Mouse (Mus musculus): Measurements from ENCODE around the gene Atp6v1g3. TPM values are rescaled to one million over a fixed set of nuclear protein-coding genes. Genes with fewer than 3 reads are reported as not detected.

The Atp6v1g3 gene
- total RNA-seq, 2 experiments from 2014 or later, result not detected

DNA sequence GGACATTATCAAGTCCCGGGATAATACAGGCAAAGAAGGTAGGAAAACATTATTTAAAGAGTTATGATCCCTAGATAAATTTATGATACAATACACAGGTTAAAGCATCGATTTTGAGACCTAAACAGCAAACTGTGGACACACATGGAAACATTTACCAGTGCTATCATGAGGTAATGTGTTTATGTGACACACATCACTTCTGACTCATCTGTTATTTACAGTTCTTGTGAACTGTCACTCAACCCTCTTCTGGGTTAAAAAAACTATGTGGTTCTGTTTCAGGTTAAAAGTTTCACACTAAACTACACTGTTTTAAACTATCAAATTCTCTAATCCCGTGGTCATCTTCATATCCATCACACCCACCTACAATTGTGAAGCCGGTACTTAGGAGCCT lies 14.8 kb upstream of the Atp6v1g3 start:
- no peak overlapping the region for H3K27ac ChIP-seq
- no peak for TF ChIP-seq CTCF (IDR thresholded peaks at IDR 0.05)
- no peak for DNase-seq (ENCODE audit: extremely low spot score in 1 of 2, low spot score in 2 of 2)

DNA sequence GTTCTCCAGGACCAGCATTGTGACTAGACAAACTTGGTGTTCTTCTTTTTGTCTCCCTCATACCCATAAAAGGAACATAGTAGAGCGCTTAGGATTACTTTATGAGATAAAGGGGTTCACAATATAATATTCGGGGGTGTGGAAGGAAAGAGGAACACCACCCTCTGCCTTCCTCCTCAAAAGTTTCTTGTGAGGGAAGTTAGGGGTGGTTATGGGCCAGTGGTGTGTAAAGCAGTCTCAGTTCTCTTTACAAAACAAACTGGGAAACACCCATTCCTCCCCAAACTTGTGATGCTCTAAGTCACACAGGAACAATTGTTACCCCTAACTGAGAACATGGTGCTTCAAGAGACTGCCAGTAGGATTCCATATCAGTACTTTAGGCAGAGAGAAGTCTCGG lies 12.0 kb upstream of the Atp6v1g3 start:
- intact Hi-C loops (cut with DNase I), result no loop called here
- TF ChIP-seq CTCF (IDR thresholded peaks at IDR 0.05), result no peak
- no peak overlapping the region for H3K27ac ChIP-seq
- DNase-seq (ENCODE audit: extremely low spot score in 1 of 2, low spot score in 2 of 2), result no peak
- H3K4me3 ChIP-seq, result no peak overlapping the region

More for the DNA sequence above, 14.8 kb upstream of the Atp6v1g3 start:
- intact Hi-C loops (cut with DNase I), result no loop called here
- H3K4me3 ChIP-seq, result no peak overlapping the region

DNA sequence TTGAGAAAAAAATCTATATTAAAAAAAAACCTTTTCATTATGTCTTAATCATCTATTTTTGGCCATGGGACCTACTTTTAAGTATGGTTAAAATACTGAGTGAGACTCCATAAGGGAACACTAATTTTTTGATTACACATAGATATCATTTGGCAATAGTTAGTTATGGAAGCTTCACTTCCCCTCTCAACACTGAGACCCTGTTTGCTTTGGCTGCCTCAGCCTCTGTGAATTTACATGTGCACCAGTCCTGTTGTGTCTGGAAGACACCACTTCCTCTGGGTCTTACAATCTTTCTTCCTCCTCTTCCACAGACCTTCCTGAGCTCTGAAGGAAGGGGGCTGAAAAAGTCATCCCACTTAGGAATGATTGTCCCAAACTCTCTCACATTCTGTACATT lies 11.1 kb upstream of the Atp6v1g3 start:
- intact Hi-C loops (cut with DNase I), result no loop called here
- no peak overlapping the region for H3K4me3 ChIP-seq
- no peak for TF ChIP-seq CTCF (IDR thresholded peaks at IDR 0.05)
- DNase-seq (ENCODE audit: extremely low spot score in 1 of 2, low spot score in 2 of 2), result no peak
- no peak overlapping the region for H3K27ac ChIP-seq

DNA sequence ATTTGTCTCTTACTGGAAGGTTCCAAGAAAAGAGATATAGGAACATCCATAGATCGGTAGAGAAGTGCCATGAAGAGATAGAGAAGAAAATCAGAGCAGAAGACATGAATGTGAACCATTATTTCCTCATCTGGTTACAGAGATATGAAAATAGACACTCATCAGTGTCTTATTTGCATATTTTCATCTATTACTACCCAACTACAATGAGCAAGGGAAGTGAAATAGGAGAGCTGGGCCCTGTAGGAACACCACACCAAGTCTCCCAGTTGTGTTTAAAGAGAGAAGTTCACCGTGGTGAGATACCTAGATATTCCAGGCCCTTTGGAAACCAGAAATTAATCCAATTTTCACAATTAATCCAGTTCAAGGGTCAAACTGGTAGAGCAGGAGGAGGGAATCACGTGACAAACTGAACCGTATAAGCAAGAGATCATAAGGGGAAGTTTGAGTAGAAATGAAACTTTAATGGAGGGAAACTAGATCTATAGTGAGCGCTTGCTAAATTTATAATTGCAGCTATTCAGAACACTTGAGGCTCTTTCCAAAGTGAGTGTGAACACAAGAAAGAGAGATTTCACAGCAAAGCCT lies 6.0 kb upstream of the Atp6v1g3 start:
- no peak overlapping the region for H3K27ac ChIP-seq
- DNase-seq (ENCODE audit: extremely low spot score in 1 of 2, low spot score in 2 of 2), result no peak
- intact Hi-C loops (cut with DNase I), result no loop called here
- no peak for TF ChIP-seq CTCF (IDR thresholded peaks at IDR 0.05)
- no peak overlapping the region for H3K4me3 ChIP-seq

GRCm38 (mm10) chr1:138274930-138275329 lies 1.4 kb downstream of the Atp6v1g3 start:
- Histone ChIP-seq H3K4me3 (no peak overlapping the region), H3K27ac (no peak overlapping the region)
- TF ChIP-seq CTCF (IDR thresholded peaks at IDR 0.05), result no peak
- no peak for DNase-seq (ENCODE audit: extremely low spot score in 1 of 2, low spot score in 2 of 2)
- intact Hi-C loops (cut with DNase I), result no loop called here

DNA sequence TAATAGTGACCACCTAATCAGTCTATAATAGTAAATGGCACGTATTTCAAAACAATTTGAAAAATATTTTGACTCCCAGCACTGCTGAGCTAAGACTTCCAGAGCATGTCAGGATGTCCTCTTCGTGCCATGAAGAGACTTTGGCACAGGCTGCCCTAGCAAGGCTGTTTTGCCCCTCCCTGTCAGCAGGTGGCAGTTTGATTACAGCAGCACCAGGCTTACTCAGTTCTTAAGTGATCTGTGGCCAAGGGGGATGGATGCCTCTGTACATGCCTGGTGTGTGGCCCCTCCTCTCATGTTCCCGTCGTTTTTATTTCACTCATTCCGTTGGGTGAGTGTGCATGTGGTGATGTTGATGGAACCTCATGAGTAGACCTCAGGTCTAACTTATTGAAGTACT lies 2.3 kb downstream of the Atp6v1g3 start:
- Histone ChIP-seq H3K27ac (no peak overlapping the region), H3K4me3 (no peak overlapping the region)
- intact Hi-C loops (cut with DNase I), result no loop called here
- TF ChIP-seq CTCF (IDR thresholded peaks at IDR 0.05), result no peak; the same call in 1 of the 2 replicates
- no peak for DNase-seq (ENCODE audit: extremely low spot score in 1 of 2, low spot score in 2 of 2)

- no peak for DNase-seq (ENCODE audit: extremely low spot score in 1 of 2, low spot score in 2 of 2)
- no peak overlapping the region for H3K27ac ChIP-seq
- H3K4me3 ChIP-seq, result no peak overlapping the region
- TF ChIP-seq CTCF (IDR thresholded peaks at IDR 0.05), result no peak
- intact Hi-C loops (cut with DNase I), result no loop called here
These were observed 7.6 kb downstream of the Atp6v1g3 start for GRCm38 (mm10) chr1:138281139-138281538.

GRCm38 (mm10) chr1:138282413-138283141 lies 9.0 kb downstream of the Atp6v1g3 start:
- no peak for DNase-seq (ENCODE audit: extremely low spot score in 1 of 2, low spot score in 2 of 2)
- no peak for TF ChIP-seq CTCF (IDR thresholded peaks at IDR 0.05)
- intact Hi-C loops (cut with DNase I), result no loop called here
- Histone ChIP-seq H3K27ac (no peak overlapping the region), H3K4me3 (no peak overlapping the region)

GRCm38 (mm10) chr1:138287665-138288064 lies 14.1 kb downstream of the Atp6v1g3 start:
- Histone ChIP-seq H3K27ac (no peak overlapping the region), H3K4me3 (no peak overlapping the region)
- intact Hi-C loops (cut with DNase I), result no loop called here
- DNase-seq (ENCODE audit: extremely low spot score in 1 of 2, low spot score in 2 of 2), result no peak
- no peak for TF ChIP-seq CTCF (IDR thresholded peaks at IDR 0.05)

DNA sequence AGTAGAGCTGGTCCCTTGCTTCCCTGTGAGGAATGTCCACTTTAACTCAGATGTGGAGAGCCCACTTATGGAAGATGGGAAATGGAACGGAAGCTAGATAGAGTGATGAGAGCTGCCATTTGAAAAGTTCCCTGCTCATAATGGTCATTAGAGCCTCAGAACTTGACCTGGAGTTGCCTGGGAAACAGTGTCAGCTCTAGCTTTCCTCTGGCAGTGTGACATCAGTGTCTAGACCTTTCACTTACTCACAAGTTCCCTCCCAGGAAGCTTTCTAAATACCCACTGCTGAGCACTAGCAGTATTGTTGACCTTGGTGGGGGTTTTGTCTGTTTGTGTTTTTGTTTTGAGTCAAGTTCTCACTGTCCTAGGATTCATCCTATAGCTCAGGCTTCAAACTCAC lies 15.2 kb downstream of the Atp6v1g3 start:
- H3K27ac ChIP-seq, result no peak overlapping the region
- no peak for DNase-seq (ENCODE audit: extremely low spot score in 1 of 2, low spot score in 2 of 2)
- intact Hi-C loops (cut with DNase I), result no loop called here
- no peak overlapping the region for H3K4me3 ChIP-seq
- TF ChIP-seq CTCF (IDR thresholded peaks at IDR 0.05), result no peak

DNA sequence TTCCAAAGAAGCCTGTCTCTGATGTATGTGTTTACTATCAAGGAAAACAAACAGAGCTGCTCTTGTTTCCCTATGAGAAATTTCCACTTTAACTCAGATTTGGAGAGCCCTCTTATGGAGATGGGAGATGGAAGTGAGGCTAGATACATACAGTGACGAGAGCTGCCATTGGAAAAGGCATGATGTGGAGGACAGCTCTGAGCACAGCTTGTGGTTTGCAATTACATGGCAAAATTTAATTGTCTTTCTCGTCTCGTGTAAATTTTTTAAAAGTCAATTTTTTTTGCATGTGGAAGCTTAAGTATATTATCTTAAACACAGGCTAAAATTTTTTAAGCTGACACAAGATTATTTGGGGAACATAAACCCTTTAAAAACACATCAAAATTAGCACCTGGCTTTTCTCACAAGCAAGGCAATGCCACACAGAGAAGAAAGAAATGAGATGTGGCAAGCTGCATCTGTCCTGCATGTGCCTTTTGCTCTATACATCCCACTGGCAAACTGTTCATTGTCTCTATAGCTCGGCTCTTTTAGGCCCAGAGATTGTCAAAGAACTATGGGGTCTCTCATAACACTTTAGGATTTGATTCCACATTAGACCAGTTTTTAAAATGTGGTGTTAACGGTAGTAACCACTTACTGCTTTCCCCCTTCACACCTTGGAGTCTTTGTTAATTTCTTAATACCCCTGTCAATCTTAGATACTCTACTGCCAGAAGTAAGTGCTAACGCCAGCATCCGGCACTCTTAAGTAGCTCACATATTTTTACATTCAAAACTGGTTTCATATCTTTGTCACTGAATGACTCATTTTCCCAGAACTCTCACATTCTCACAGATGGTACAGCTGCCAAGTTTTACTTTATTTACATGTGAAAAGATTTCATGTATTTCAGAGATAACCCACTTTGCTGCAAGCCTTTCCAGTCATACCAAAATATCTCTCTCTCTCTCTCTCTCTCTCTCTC lies 16.2 kb downstream of the Atp6v1g3 start:
- H3K4me3 ChIP-seq, result no peak overlapping the region
- no peak overlapping the region for H3K27ac ChIP-seq
- no peak for DNase-seq (ENCODE audit: extremely low spot score in 1 of 2, low spot score in 2 of 2)
- no peak for TF ChIP-seq CTCF (IDR thresholded peaks at IDR 0.05)
- intact Hi-C loops (cut with DNase I), result loop anchor here (1.0 kb wide), 1 partner anchor 140 kb away; no protein-coding TSS in a partner anchor

DNA sequence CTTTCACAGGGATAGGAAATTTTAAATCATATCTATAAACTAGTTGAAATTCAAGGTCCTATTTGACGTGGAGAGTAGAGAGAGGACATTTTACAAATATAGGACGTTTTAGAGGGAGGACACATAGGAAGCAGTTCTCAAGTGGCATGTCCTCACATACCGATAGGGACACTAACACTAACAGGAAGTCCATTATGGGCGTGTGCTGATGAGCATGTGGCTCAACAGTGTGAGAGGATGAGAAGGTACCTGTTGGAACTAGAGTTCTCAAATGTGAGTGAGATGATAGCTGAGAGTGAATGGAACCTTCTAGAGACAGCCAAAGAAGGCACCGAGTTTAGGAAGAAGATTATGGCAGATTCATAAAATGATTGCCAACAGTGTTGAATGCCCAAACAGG lies 17.9 kb downstream of the Atp6v1g3 start:
- DNase-seq (ENCODE audit: extremely low spot score in 1 of 2, low spot score in 2 of 2), result no peak
- no peak overlapping the region for H3K27ac ChIP-seq
- no peak for TF ChIP-seq CTCF (IDR thresholded peaks at IDR 0.05)
- no peak overlapping the region for H3K4me3 ChIP-seq
- intact Hi-C loops (cut with DNase I), result no loop called here

Measured in left cerebral cortex, adult 2 months (tissue).